Mouse (Mus musculus): ENCODE measurements around the gene Iqschfp. TPM values are rescaled to one million over a fixed set of nuclear protein-coding genes. Genes with fewer than 3 reads are reported as not detected.

Iqschfp gene
- polyA plus RNA-seq, 1 experiment from 2014 or later: not detected

- no peak overlapping the region for H3K4me2 ChIP-seq (ENCODE audit: low read depth, low read length)
- no peak for DNase-seq
- H3K27me3 ChIP-seq (ENCODE audit: insufficient read depth, low read length): no peaks in the 10 kb centered on the region
- 74% methylated on average over 12 of the region's 12 CpGs for WGBS (ENCODE audit: insufficient replicate concordance)
- no peak overlapping the region for H3K4me3 ChIP-seq (ENCODE audit: low read depth, low read length)
- H3K9me3 ChIP-seq (ENCODE audit: low read length): no peaks in the 10 kb centered on the region
- no peaks in the 10 kb centered on the region for H3K36me3 ChIP-seq (replicated peaks; ENCODE audit: insufficient read depth, low read length)
- no peak for ATAC-seq
- peaks cover 20% of the 10 kb centered on the region for H3K4me1 ChIP-seq (ENCODE audit: insufficient read depth)
- TF ChIP-seq CTCF (IDR thresholded peaks at IDR 0.05; ENCODE audit: low read depth): no peak
- TF ChIP-seq EP300 (IDR thresholded peaks at IDR 0.05; ENCODE audit: low read depth): no peak
- no peak overlapping the region for H3K9ac ChIP-seq (replicated peaks)
- H3K27ac ChIP-seq (ENCODE audit: low read depth): no peak overlapping the region
Observed at GRCm38 (mm10) chr3:68675216-68675835, 783.3 kb downstream of the Iqschfp start.

Other genes with a start within 250 kb of the Iqschfp start
- gene Iqcj, start within 50 bp of the Iqschfp start, polyA plus RNA-seq (2015; fragmentation: Nextera tagmentation; extraction: Ambion mirVana): not detected in 2 replicates
- gene Schip1, start 172.6 kb downstream of the Iqschfp start, polyA plus RNA-seq (2015; fragmentation: Nextera tagmentation; extraction: Ambion mirVana): 2.3 and 2.7 TPM in 2 replicates

Measured in liver, postnatal 0 days (tissue).